Mouse (Mus musculus) myocyte (in vitro differentiated cells): ENCODE data around the gene Cnot6l. TPM values are rescaled to one million over a fixed set of nuclear protein-coding genes. Genes with fewer than 3 reads are reported as not detected.

Experiments used
- H3K27me3 ChIP-seq: one replicate; pipeline ENCODE4 v1.6.1; 2011; ENCODE audit not compliant: control insufficient read depth, insufficient read depth, insufficient read length
- H3K36me3 ChIP-seq: one replicate; pipeline ENCODE4 v1.6.1; 2011; ENCODE audit not compliant: control insufficient read depth, insufficient read depth
- H3K4me2 ChIP-seq: one replicate; pipeline ENCODE4 v1.6.1; 2011; ENCODE audit warnings: low read depth, control low read depth
- H3K4me3 ChIP-seq: one replicate; pipeline ENCODE4 v1.5.1; 2011; ENCODE audit warnings: mild to moderate bottlenecking, control low read depth, moderate library complexity
- H3K79me2 ChIP-seq: one replicate; pipeline ENCODE4 v1.6.1; 2011; ENCODE audit not compliant: control insufficient read depth, insufficient read depth
- H3ac ChIP-seq: one replicate; pipeline ENCODE4 v1.6.1; 2011; ENCODE audit not compliant: control insufficient read depth, insufficient read length
- CEBPB ChIP-seq: IDR thresholded peaks from 2 replicates; pipeline ENCODE4 v1.6.1; 2011; ENCODE audit warnings: mild to moderate bottlenecking, moderate library complexity; ENCODE audit not compliant: poor library complexity, insufficient read depth, severe bottlenecking
- E2F4 ChIP-seq: IDR thresholded peaks from one replicate; pipeline ENCODE4 v1.6.1; 2011; ENCODE audit warnings: mild to moderate bottlenecking, control low read depth, moderate library complexity; ENCODE audit not compliant: insufficient read depth
- MAX ChIP-seq: IDR thresholded peaks from one replicate; pipeline ENCODE4 v1.6.1; 2011; ENCODE audit warnings: low read depth, mild to moderate bottlenecking, control low read depth
- MYOD1 ChIP-seq, 3 experiments: IDR thresholded peaks; one replicate each; pipeline ENCODE4 v1.6.1; 2011; ENCODE audit warnings: control low read depth in 2 of 3, low read depth in 2 of 3, mild to moderate bottlenecking in 2 of 3, moderate library complexity in 1 of 3; ENCODE audit not compliant: insufficient read length in 2 of 3, control insufficient read depth in 1 of 3
- MYOG ChIP-seq, 3 experiments: IDR thresholded peaks; one replicate each; pipeline ENCODE4 v1.6.1; 2011; ENCODE audit warnings: control low read depth in 2 of 3, low read depth in 2 of 3, mild to moderate bottlenecking in 2 of 3; ENCODE audit not compliant: insufficient read length in 2 of 3, control insufficient read depth in 1 of 3, insufficient read depth in 1 of 3
- POLR2A ChIP-seq: IDR thresholded peaks from one replicate; pipeline ENCODE4 v1.6.1; 2011; ENCODE audit warnings: low read depth, mild to moderate bottlenecking, control low read depth, moderate library complexity; ENCODE audit not compliant: insufficient read length
- POLR2AphosphoS2 ChIP-seq: IDR thresholded peaks from one replicate; pipeline ENCODE4 v1.6.1; 2011; ENCODE audit warnings: low read depth, control low read depth; ENCODE audit not compliant: insufficient read length
- REST ChIP-seq: IDR thresholded peaks from one replicate; pipeline ENCODE4 v1.6.1; 2011; ENCODE audit warnings: mild to moderate bottlenecking, control low read depth, moderate library complexity; ENCODE audit not compliant: insufficient read depth, insufficient read length
- SRF ChIP-seq: IDR thresholded peaks from one replicate; pipeline ENCODE4 v1.6.1; 2011; ENCODE audit warnings: low read depth; ENCODE audit not compliant: control insufficient read depth, insufficient read length
- TCF12 ChIP-seq: IDR thresholded peaks from one replicate; pipeline ENCODE4 v1.6.1; 2011; ENCODE audit warnings: mild to moderate bottlenecking, control low read depth; ENCODE audit not compliant: poor library complexity, insufficient read depth, severe bottlenecking
- TCF3 ChIP-seq: IDR thresholded peaks from one replicate; pipeline ENCODE4 v1.6.1; 2011; ENCODE audit warnings: low read depth, control low read depth; ENCODE audit not compliant: insufficient read length
- USF1 ChIP-seq: IDR thresholded peaks from one replicate; pipeline ENCODE4 v1.6.1; 2011; ENCODE audit warnings: low read depth, mild to moderate bottlenecking, control low read depth, moderate library complexity
- polyA plus RNA-seq: library from polyadenylated mRNA; unstranded; fragments of >200 nt; fragmentation: generic; extraction: Trizol; gene quantifications from one replicate; pipeline ENCODE4 v1.2.1, GENCODE M21; 2012; ENCODE audit warnings: missing spikeins

The Cnot6l gene
- polyA plus RNA-seq, 1 experiment: 26.5 TPM

DNA sequence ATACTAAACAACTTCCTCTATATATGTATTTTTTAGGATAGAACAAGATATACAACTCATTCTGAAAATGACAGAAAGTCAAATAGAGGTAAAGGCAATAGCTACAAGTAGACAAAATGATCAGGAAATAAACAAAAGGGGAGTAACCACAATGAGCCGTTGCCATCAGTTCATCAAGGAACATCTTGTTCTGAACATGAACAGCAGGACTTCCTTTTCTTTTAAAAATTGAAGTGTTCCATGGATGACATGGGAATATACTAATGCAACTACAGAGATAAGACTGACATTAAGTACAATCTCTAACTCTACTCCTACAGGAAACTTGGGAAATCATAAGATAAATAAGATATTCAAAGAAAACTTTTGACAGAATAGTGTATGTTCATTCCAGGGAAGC is 84.9 kb downstream of the Cnot6l start:
- Histone ChIP-seq H3K27me3 (no peaks in the 10 kb centered on the region), H3K4me3 (no peak overlapping the region), H3K36me3 (peaks cover 55% of the 10 kb centered on the region), H3K79me2 (no peaks in the 10 kb centered on the region), H3K4me2 (no peak overlapping the region), H3ac (no peak overlapping the region)
- no peak for TF ChIP-seq POLR2AphosphoS2
- no peak for TF ChIP-seq SRF
- no peak for TF ChIP-seq MYOD1 (IDR thresholded peaks at IDR 0.05; ENCODE audit: control insufficient read depth in 1 of 3, insufficient read length in 2 of 3, low read depth in 2 of 3)

DNA sequence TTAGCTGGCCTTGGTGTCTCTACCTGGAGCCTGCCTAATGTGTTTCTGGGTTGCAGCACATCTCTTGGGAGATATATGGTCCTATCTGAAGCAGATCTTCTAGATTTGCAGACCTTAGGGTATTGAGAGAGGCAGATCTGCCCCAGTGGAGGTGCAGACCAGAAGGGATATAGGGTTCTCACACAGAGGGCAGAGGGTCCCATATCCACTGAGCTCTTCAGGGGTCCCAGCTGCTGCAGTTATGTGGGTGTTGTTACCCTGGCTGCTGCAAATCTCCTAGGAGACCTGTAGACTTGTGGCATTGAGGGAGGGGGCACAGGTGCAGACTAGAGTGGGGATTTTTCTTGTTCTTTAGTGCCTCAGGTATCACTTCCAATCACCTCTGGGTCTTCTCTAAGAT is 98.4 kb downstream of the Cnot6l start:
- no peaks in the 10 kb centered on the region for H3K79me2 ChIP-seq
- no peak overlapping the region for H3K4me2 ChIP-seq
- no peak overlapping the region for H3K4me3 ChIP-seq

DNA sequence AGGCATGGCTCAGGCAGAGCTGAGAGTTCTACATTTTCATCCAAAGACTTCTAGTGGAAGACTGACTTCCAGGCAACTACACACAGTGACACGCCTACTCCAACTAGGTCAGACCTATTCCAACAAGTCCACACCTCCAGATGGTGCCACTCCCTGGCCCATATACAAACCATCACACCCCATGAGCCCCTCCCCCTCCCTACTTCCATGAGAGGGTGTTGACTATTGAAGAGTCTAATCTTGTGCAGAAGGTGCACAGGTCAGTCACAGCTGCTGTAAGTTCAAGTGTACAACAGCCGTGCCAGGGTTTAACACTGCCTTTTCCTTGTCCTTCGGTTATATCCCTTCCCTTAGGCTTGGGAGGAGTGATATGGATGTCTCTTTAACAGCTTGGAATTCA is 121.5 kb downstream of the Cnot6l start:
- Histone ChIP-seq H3K4me2 (peak overlapping the region; percentile 27), H3ac (no peak overlapping the region), H3K36me3 (no peaks in the 10 kb centered on the region), H3K4me3 (no peak overlapping the region), H3K27me3 (no peaks in the 10 kb centered on the region), H3K79me2 (no peaks in the 10 kb centered on the region)
- TF ChIP-seq MYOG (IDR thresholded peaks at IDR 0.05; ENCODE audit: control insufficient read depth in 1 of 3, insufficient read depth in 1 of 3, insufficient read length in 2 of 3, low read depth in 2 of 3) (peak in 1 of 3 experiments; percentile 26), E2F4 (no peak), MYOD1 (IDR thresholded peaks at IDR 0.05; ENCODE audit: control insufficient read depth in 1 of 3, insufficient read length in 2 of 3, low read depth in 2 of 3) (peak in 1 of 3 experiments; percentile 53), REST (no peak), MAX (no peak), TCF12 (peak; percentile 1), SRF (no peak), CEBPB (no peak), POLR2AphosphoS2 (no peak), USF1 (no peak), POLR2A (no peak), TCF3 (no peak)

More for the DNA sequence above, 98.4 kb downstream of the Cnot6l start:
- no peak for TF ChIP-seq CEBPB
- TF ChIP-seq POLR2A: no peak
- no peak for TF ChIP-seq MYOD1 (IDR thresholded peaks at IDR 0.05; ENCODE audit: control insufficient read depth in 1 of 3, insufficient read length in 2 of 3, low read depth in 2 of 3)
- TF ChIP-seq SRF: no peak
- no peak for TF ChIP-seq E2F4
- no peak for TF ChIP-seq TCF12
- TF ChIP-seq MAX: no peak
- no peak for TF ChIP-seq REST
- no peak for TF ChIP-seq MYOG (IDR thresholded peaks at IDR 0.05; ENCODE audit: control insufficient read depth in 1 of 3, insufficient read depth in 1 of 3, insufficient read length in 2 of 3, low read depth in 2 of 3)
- no peak for TF ChIP-seq USF1
- TF ChIP-seq TCF3: no peak
- TF ChIP-seq POLR2AphosphoS2: no peak
- no peaks in the 10 kb centered on the region for H3K36me3 ChIP-seq
- no peak overlapping the region for H3ac ChIP-seq
- no peaks in the 10 kb centered on the region for H3K27me3 ChIP-seq

DNA sequence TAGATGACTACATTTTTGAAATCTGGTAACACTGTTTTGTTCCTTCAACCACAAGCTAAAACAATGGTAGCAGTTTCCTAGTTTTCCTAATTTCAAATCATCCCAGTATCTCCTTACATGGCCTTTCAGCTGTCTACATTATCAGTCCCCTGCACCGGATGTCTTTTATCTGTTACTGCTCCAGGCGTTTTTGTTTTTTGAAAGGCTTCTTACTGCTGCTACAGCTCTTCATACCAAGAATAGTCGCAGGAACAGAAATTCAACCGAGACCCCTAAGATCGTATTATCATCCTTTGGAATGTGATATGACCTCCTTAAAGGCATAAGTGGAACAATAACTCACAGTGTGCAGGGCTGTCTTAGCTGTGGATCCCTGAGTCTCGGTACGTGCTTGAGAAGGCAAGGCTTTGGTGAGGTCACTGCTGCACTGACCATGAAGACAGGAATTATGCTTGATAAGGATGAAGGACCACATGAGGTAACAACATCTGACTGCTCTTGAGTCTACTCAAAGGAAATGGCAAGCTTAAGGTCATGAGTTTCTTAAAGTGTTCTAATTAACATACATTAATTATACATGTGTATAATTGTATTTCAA is 122.4 kb downstream of the Cnot6l start:
- Histone ChIP-seq H3K79me2 (no peaks in the 10 kb centered on the region), H3ac (no peak overlapping the region), H3K27me3 (no peaks in the 10 kb centered on the region), H3K4me2 (peak overlapping the region; percentile 25), H3K4me3 (no peak overlapping the region), H3K36me3 (no peaks in the 10 kb centered on the region)
- TF ChIP-seq TCF12 (no peak), SRF (no peak), TCF3 (no peak), E2F4 (no peak), USF1 (no peak)

DNA sequence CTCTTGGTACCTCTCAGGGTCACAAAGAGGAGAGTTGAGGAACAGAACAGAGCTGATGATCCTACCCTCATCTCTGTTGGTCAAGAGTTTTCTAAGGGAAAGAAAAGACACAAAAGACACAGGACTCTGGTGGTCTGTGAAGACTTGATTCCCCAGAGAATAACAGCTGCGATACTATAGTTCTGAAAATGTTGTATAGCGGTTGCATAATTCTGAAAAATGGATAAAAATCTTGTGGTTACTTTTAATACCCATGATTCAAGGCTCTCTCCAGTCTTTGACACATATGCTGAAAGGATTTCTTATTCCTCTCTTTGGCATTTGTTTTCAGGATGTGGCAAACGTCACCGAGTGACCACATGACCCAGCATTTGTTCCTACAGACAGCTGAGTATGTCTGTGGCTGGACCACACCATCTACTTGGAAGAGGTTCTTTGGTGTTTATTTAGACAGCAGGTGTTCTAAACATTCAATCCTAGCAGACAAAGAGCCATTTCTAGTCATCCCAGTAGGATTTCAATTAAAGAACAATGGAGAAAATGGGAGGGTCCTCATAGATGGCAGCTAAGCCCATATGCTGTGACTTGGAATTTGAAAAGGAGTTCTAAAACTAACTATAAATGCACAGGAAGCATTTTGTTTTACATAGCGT is 124.7 kb downstream of the Cnot6l start:
- H3K4me2 ChIP-seq: peak overlapping the region; percentile 52
- H3ac ChIP-seq: no peak overlapping the region
- no peaks in the 10 kb centered on the region for H3K36me3 ChIP-seq
- H3K27me3 ChIP-seq: no peaks in the 10 kb centered on the region
- TF ChIP-seq TCF12: peak; percentile 100
- TF ChIP-seq MYOG (IDR thresholded peaks at IDR 0.05; ENCODE audit: control insufficient read depth in 1 of 3, insufficient read depth in 1 of 3, insufficient read length in 2 of 3, low read depth in 2 of 3): peak in 2 of 3 experiments; percentile 89 to 100
- TF ChIP-seq MYOD1 (IDR thresholded peaks at IDR 0.05; ENCODE audit: control insufficient read depth in 1 of 3, insufficient read length in 2 of 3, low read depth in 2 of 3): peak; percentile 96 to 99 (median 98)
- TF ChIP-seq USF1: peak; percentile 94
- no peak for TF ChIP-seq POLR2AphosphoS2
- TF ChIP-seq CEBPB: peak; percentile 88
- peak; percentile 97 for TF ChIP-seq TCF3
- no peak for TF ChIP-seq SRF
- no peak for TF ChIP-seq POLR2A
- no peak for TF ChIP-seq REST
- TF ChIP-seq E2F4: no peak
- TF ChIP-seq MAX: no peak
- H3K4me3 ChIP-seq: no peak overlapping the region
- H3K79me2 ChIP-seq: no peaks in the 10 kb centered on the region
